Mouse (Mus musculus): ENCODE data around the gene Hist1h4c. TPM values are rescaled to one million over a fixed set of nuclear protein-coding genes. Genes with fewer than 3 reads are reported as not detected.

Hist1h4c gene
- total RNA-seq, 2 experiments from 2014 or later = 49.8 to 61.2 TPM

DNA sequence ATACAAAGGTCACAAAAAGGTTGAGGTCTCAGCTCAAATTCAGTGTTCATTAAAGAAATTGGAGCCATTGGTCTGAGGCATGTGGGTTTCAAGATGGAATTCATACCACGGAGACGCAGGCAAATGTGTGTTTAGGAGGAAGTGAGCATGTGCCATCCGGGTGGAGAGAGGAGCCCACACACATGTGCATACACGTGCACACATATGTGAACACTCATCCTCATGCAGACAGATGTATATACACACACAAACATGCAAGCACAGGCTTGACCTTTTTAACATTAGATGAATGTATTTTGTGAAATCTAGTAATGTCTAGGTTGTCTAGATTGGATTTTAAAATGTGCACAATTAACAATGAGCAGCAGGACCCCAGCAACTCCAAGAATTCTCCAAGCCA lies 4.0 kb upstream of the Hist1h4c start:
- no peak overlapping the region for H3K4me3 ChIP-seq
- DNase-seq = no peak
- no peak overlapping the region; the same call in 1 of the 2 replicates for H3K27ac ChIP-seq
- intact Hi-C loops (cut with DNase I) = no loop called here
- TF ChIP-seq CTCF (IDR thresholded peaks at IDR 0.05) = no peak

DNA sequence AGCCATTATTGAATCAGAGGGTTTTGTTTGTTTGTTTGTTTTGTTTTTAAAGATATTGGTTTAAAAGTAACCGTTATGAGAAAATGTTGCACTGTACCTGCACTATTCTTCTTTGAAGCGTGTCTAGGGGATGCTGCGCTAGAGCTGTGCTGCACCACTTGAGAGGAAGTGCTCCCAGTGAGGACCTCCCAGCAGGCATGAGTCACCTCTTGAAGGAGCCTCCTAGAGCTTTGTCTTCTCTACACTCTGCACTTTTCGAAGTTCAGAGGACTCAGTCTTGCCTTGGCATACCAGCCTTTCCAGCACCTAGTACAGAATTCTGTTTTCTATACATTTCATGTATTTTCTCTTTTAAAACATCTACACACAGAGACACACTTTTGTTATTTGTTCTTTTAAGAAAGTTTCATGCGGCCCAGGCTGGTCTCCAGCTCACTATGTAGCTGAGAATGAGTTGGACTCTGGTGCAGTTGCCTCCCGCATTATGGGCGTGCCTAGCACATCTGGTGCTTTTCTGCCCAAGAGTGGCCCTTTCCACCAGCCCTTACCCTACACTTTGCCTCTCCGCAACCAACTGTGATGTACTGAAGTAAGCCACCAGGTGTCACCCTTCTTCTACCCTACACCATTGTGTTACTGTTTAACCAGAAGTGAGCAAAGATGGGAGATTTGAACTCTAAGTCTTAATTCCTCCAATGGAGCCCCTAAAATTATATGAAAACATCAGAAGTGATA lies 2.7 kb upstream of the Hist1h4c start:
- H3K27ac ChIP-seq = no peak overlapping the region
- intact Hi-C loops (cut with DNase I) = loop anchor here (1.0 kb wide), 1 partner anchor 31 kb away; no protein-coding TSS in a partner anchor
- TF ChIP-seq CTCF (IDR thresholded peaks at IDR 0.05) = peak; percentile 94
- H3K4me3 ChIP-seq = no peak overlapping the region
- peak; percentile 70 for DNase-seq

DNA sequence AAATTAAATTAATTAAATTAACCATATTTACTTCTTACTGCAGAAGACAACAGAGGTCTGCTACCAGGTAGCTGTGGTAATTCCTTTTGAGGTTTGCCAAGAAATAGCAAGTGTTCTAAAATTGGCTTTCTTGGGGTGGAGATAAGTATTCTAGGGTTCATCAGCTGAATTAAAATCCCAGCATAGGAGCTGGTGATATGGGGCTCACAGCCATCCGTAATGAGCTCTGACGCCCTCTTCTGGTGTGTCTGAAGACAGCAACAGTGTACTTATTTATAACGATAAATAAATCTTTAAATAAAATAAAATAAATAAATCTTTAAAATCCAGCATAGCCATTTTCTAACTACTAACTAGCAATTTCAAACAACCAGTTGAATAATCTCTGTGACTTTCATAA lies 1.5 kb upstream of the Hist1h4c start:
- no peak for DNase-seq
- Histone ChIP-seq H3K27ac (no peak overlapping the region), H3K4me3 (no peak overlapping the region)
- peak; percentile 6; the same call in 1 of the 2 replicates for TF ChIP-seq CTCF (IDR thresholded peaks at IDR 0.05)
- intact Hi-C loops (cut with DNase I) = loop anchor here (5.0 kb wide), 2 partner anchors 77 to 117 kb away; partner anchors contain the start of genes Hist1h1e, Hist1h2be and Hist1h4d

DNA sequence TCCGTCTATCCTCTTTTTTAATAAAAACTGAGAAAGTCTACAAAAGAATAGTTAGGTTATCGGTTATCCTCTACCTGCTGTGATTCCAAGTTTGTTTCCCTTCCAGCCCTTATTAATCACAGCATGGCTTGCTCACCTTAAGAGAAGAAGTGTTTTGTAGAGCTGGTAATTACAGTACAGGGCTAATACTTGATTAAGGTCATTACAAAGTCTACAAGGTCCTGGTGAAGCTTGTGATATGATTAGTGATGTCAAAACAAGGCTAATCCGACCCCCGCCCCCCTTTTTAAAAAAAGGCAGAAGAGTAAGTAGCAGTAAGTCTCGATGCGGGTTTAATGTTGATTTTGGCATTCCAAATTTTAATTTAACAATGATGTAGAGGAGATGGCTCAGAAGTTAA lies 742 bp upstream of the Hist1h4c start:
- H3K4me3 ChIP-seq = peak overlapping the region; percentile 78; the same call in 1 of the 2 replicates
- DNase-seq = no peak
- intact Hi-C loops (cut with DNase I) = loop anchor here (5.0 kb wide), 2 partner anchors 77 to 117 kb away; partner anchors contain the start of genes Hist1h1e, Hist1h2be and Hist1h4d
- peak overlapping the region; percentile 80 for H3K27ac ChIP-seq
- TF ChIP-seq CTCF (IDR thresholded peaks at IDR 0.05) = no peak

DNA sequence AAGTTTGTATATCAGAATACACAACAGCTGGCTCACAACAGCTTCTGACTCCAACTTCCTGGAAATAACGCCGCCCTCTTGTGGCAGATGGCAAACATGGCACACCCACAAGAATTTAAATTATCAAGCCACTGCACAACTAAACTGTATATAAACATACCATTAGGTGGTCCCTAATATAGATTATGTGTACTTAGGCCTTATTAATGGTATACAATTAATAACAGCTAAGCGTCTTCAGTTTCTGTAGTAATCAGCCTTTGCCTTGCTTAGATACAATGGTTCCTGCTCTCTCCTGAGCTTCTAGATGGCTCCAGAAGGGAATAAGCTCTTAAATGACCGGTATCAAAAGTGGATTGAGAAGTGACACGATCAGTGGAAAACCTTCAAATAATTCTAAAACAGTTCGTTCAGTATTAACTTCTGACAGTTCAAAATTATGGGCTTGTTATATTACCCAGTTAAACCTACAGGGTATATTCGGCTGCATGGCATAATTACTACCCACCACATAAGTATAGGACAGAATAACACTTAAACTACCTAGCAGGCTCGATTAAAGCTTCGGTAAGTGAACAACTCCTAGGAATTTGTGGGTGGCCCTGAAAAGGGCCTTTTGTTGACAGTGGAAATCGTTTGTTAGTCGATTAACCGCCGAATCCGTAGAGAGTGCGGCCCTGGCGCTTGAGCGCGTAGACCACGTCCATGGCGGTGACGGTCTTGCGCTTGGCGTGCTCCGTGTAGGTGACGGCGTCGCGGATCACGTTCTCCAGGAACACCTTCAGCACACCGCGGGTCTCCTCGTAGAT lies 559 bp downstream of the Hist1h4c start:
- TF ChIP-seq CTCF (IDR thresholded peaks at IDR 0.05) = peak; percentile 79
- intact Hi-C loops (cut with DNase I) = loop anchor here (5.0 kb wide), 2 partner anchors 75 to 115 kb away; partner anchors contain the start of genes Hist1h1e, Hist1h2be and Hist1h4d
- H3K27ac ChIP-seq = peak overlapping the region; percentile 80
- peak overlapping the region; percentile 78 for H3K4me3 ChIP-seq
- peak; percentile 49 for DNase-seq

DNA sequence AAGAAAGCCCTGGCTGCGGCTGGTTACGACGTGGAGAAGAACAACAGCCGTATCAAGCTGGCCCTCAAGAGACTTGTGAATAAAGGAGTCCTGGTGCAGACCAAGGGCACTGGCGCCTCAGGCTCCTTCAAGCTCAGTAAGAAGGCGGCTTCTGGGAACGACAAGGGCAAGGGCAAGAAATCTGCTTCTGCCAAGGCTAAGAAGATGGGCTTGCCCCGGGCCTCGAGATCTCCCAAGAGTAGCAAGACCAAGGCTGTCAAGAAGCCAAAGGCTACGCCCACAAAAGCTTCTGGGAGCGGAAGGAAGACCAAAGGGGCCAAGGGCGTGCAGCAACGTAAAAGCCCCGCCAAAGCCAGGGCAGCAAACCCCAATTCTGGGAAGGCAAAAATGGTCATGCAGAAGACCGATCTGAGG lies 2.2 kb downstream of the Hist1h4c start:
- no peak overlapping the region for H3K27ac ChIP-seq
- intact Hi-C loops (cut with DNase I) = loop anchor here (5.0 kb wide), 2 partner anchors 74 to 114 kb away; partner anchors contain the start of genes Hist1h1e, Hist1h2be and Hist1h4d
- no peak overlapping the region for H3K4me3 ChIP-seq
- DNase-seq = peak; percentile 24
- TF ChIP-seq CTCF (IDR thresholded peaks at IDR 0.05) = no peak

DNA sequence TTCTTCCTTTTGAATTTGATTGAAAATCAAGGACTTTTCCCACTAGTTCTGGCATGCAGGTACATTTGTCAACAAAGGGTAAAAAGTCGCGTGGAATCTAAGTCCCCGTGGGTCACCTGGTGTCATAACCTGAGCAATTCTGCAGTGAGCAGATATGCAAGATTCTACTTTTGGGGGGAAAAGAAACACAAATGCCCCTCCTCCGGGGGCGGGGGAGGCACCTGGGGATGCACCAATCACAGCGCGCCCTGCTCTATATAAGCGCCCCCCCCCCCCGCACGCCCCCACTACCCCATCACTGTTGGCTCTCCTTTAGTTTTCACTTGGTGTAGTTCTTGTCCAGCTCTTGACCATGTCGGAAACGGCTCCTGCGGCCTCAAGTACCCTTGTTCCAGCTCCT lies 2.7 kb downstream of the Hist1h4c start, which contains the start of gene Hist1h1t:
Gene Hist1h1t (plus strand): TSS at position 301 of the 400 bp plus-strand sequence.
- intact Hi-C loops (cut with DNase I) = loop anchor here (5.0 kb wide), 2 partner anchors 73 to 113 kb away; partner anchors contain the start of genes Hist1h1e, Hist1h2be and Hist1h4d
- no peak within 1 kb of the TSS for H3K4me3 ChIP-seq
- H3K27ac ChIP-seq = no peak within 1 kb of the TSS
- no peak for TF ChIP-seq CTCF (IDR thresholded peaks at IDR 0.05)
- no peak for DNase-seq

DNA sequence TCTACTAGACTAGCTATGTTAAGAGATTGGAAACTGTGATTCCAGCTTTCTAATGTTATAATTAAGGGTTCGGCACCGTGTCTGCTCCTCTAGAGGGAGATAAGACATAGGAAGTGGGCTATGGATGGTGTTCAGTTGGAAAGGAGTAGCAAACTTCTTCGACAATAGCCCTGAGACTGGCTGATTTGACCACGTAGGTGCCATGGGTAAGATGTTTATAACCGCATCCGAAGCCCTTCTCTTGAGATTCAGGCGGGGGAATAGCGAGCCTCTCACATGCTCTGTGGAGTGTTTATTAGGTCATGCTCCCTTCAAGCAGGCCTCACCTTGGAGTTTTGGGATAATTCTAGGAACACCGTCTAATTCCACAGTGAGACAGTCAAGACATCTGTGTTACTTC lies 3.3 kb downstream of the Hist1h4c start:
- no peak overlapping the region for H3K27ac ChIP-seq
- intact Hi-C loops (cut with DNase I) = loop anchor here (5.0 kb wide), 2 partner anchors 73 to 113 kb away; partner anchors contain the start of genes Hist1h1e, Hist1h2be and Hist1h4d
- no peak for TF ChIP-seq CTCF (IDR thresholded peaks at IDR 0.05)
- no peak overlapping the region for H3K4me3 ChIP-seq
- no peak for DNase-seq

DNA sequence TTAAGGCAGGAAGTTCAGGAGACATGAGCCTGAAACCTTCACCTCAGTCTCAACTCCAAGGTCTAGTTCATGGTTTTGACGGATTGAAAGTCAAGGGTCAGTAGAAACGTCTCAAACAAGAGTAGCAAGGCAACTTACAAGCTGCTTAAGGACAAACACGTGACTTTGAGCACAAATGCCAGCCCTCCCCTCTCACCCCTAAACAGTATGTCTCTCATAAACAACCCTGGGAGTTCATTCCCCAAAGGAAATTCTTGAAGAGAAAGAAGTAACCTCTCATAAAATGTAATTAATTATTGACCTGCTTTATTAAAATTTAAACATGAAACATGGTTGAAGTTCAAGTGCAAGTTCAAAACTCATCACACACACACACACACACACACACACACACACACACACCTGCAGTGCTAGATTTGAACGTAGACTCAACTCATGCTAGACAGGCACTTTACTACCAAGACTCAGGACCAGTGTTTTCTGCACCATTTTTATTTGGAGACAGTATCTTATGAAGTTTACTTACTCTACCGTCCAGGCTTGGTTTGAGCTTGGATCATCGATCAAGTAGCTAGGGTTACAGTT lies 4.3 kb downstream of the Hist1h4c start:
- DNase-seq = no peak
- Histone ChIP-seq H3K27ac (no peak overlapping the region), H3K4me3 (no peak overlapping the region)
- no peak for TF ChIP-seq CTCF (IDR thresholded peaks at IDR 0.05)
- intact Hi-C loops (cut with DNase I) = no loop called here

DNA sequence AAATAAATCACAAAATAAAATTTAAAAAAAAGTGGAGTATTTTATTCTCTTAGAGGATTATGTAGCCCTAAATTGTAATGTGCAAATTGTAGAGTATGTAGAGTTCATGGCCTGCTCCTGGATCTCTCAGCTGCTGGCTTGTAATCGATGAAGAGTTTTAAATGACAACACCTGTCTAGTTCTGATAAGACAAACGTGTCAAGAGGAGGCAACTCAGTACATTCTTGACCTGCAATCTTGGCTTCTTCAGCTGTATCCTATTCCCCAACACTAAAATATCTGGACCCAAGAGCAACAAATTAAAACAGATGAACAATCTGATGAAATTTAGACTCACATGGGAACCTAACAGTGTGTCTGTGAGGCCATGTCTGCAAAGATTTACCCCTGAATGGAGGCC lies 8.8 kb downstream of the Hist1h4c start:
- intact Hi-C loops (cut with DNase I) = loop anchor here (10.0 kb wide), 3 partner anchors 45 to 1975 kb away; partner anchors contain the start of genes Hist1h1c, Hist1h2ai, Hist1h2bl and Hist1h3h
- DNase-seq = no peak
- no peak for TF ChIP-seq CTCF (IDR thresholded peaks at IDR 0.05)
- H3K27ac ChIP-seq = no peak overlapping the region
- no peak overlapping the region for H3K4me3 ChIP-seq

DNA sequence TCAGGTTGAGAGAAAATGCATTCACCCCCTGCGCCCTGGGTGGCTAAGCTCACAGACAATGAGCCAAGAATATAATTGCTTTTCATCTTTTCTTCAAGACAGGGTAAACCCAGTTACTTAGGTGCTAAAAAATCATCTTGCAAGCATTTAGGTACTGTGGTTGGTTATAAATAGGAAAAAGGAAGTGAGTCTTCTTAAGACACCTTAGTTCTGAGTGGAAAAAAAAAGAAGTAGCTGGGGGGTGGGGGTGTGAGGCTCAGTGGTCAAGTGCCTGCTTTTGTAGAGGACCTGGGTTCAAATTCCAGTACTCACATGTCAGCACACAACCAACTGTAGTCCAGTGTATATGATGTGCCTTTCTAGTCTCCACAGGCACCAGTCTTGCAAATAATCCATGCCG lies 9.3 kb downstream of the Hist1h4c start:
- intact Hi-C loops (cut with DNase I) = loop anchor here (10.0 kb wide), 3 partner anchors 46 to 1974 kb away; partner anchors contain the start of genes Hist1h1c, Hist1h2ai, Hist1h2bl and Hist1h3h
- no peak for TF ChIP-seq CTCF (IDR thresholded peaks at IDR 0.05)
- Histone ChIP-seq H3K27ac (no peak overlapping the region), H3K4me3 (no peak overlapping the region)
- no peak for DNase-seq

DNA sequence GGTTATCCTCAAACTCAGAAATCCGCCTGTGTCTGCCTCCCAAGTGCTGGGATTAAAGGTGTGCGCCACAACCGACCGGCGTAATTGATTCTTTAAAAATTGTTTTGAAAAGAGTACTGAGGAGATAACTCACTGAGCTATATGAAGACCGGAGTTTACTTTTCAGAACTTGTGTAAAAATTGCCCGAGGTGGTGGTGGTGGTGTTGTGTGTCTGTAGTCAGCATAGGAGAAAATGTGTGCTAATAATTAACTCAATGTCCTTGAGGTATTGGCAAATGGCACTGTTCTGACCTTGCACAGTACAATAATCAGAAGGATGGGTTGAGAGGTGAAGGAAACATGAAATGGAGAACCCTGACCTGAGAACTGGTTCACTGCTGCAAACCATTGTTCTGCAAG lies 10.3 kb downstream of the Hist1h4c start:
- intact Hi-C loops (cut with DNase I) = loop anchor here (10.0 kb wide), 3 partner anchors 47 to 1973 kb away; partner anchors contain the start of genes Hist1h1c, Hist1h2ai, Hist1h2bl and Hist1h3h
- DNase-seq = no peak
- Histone ChIP-seq H3K4me3 (no peak overlapping the region), H3K27ac (no peak overlapping the region)
- TF ChIP-seq CTCF (IDR thresholded peaks at IDR 0.05) = no peak

All from gastrocnemius, adult 2 months (tissue).